In the genomic region with DNA sequence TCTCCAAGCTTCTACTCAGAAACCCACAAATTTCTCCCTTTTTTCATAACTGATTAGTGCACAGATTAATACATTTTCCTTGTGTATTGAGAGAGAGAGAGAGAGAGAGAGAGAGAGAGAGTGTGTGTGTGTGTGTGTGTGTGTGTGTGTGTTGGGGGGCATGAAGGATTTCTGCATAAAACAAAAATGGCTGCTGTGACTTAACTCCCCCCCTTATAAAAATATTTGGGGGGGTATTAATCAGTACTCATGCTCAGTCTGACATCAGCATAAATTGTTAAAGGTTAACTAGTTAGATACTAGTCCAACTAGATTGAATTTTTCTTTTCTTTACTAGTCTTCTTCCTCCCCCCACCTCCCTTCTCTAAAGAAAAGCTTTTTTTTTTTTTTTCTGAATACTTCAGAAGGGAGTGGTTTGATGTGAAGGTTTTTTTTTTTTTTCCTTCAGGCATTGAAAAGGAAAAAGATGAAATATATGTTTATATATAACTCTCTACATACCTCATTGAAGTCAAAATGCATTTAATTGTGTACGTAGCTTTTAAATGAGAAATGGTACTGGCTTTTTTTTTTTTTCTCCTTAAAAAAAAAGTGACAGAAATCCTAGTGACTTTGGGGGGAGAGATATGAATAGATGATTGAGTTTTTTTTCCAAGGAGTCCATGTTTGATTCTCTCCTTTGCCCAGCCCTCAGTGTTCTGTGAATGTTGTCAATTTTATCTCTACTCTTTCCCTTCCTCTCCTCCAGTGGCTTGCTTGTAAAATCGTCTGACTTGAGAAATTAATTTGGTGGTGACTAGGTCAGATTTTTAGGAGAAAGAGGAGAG, we compare ENCODE assay signal across 9 mouse cellular contexts. TPM values are rescaled to one million over a fixed set of nuclear protein-coding genes. Genes with fewer than 3 reads are reported as not detected.
DNase-seq lines count a peak whose midpoint lies in the region; ATAC-seq and TF ChIP-seq lines count a peak whose summit lies in the region.
"Had no signal": no experiment of that assay in that cellular context is flagged by ENCODE, and none has a peak within 500 bp of the region (broad histone marks: within the 10 kb centered on the region; RNA-seq: fewer than 3 reads in every experiment).

No protein-coding gene starts in this region.

- H3K27me3 ChIP-seq in heart, embryonic 13.5 days (replicated peaks) = no peaks in the 10 kb centered on the region
- H3K27me3 ChIP-seq in MEL (ENCODE audit: control insufficient read depth in 1 of 2, insufficient read depth in 2 of 2, low read length in 2 of 2) = no peaks in the 10 kb centered on the region
- no peaks in the 10 kb centered on the region for H3K27me3 ChIP-seq in hindbrain, embryonic 14.5 days (ENCODE audit: control insufficient read depth, insufficient read depth, low read length)
- no peaks in the 10 kb centered on the region for H3K27me3 ChIP-seq in midbrain, embryonic 13.5 days

- TF ChIP-seq POLR2A in MEL (IDR thresholded peaks at IDR 0.05; ENCODE audit: control insufficient read depth in 1 of 2, insufficient read depth in 1 of 2, low read depth in 1 of 2, low read length in 2 of 2, poor library complexity in 1 of 2) = no peak

- no peak for TF ChIP-seq EP300 in MEL (IDR thresholded peaks at IDR 0.05; ENCODE audit: low read depth in 1 of 2, low read length in 2 of 2)

- no peak for ATAC-seq in heart, embryonic 13.5 days (ENCODE audit: extremely low read depth, insufficient number of reproducible peaks, low FRiP score, low TSS enrichment)
- ATAC-seq in hindbrain, embryonic 14.5 days (ENCODE audit: low FRiP score) = no peak
- ATAC-seq in midbrain, embryonic 13.5 days = no peak

- no peak for TF ChIP-seq CTCF in MEL (IDR thresholded peaks at IDR 0.05 in 2 of 3, conservative IDR thresholded peaks at IDR 0.05 in 1 of 3; ENCODE audit: control insufficient read depth in 1 of 3, insufficient read depth in 1 of 3, low read depth in 2 of 3, low read length in 3 of 3, poor library complexity in 1 of 3, severe bottlenecking in 1 of 3)

- no peaks in the 10 kb centered on the region for H3K9me3 ChIP-seq in heart, embryonic 13.5 days
- H3K9me3 ChIP-seq in MEL (replicated peaks; ENCODE audit: insufficient read depth, low read length) = no peaks in the 10 kb centered on the region
- H3K9me3 ChIP-seq in hindbrain, embryonic 14.5 days (ENCODE audit: control insufficient read depth, low read length) = no peaks in the 10 kb centered on the region
- no peaks in the 10 kb centered on the region for H3K9me3 ChIP-seq in midbrain, embryonic 13.5 days

- peaks cover 18% of the 10 kb centered on the region for H3K36me3 ChIP-seq in heart, embryonic 13.5 days
- H3K36me3 ChIP-seq in MEL (ENCODE audit: control insufficient read depth in 1 of 2, insufficient read depth in 2 of 2, low read length in 2 of 2) = peaks cover 0 to 26% of the 10 kb centered on the region in 2 experiments; a peak in 2 of 4 replicates
- H3K36me3 ChIP-seq in hindbrain, embryonic 14.5 days (replicated peaks; ENCODE audit: control insufficient read depth, insufficient read depth) = no peaks in the 10 kb centered on the region; the same call in 1 of the 2 replicates
- peaks cover 9% of the 10 kb centered on the region; the same call in 1 of the 2 replicates for H3K36me3 ChIP-seq in midbrain, embryonic 13.5 days

- 36% methylated on average over 2 of the region's 2 CpGs for WGBS in heart, embryonic 13.5 days
- 17% methylated on average over 2 of the region's 2 CpGs for WGBS in hindbrain, embryonic 14.5 days
- 23% methylated on average over 2 of the region's 2 CpGs for WGBS in midbrain, embryonic 13.5 days

- no peak for DNase-seq in heart, adult 18-20 months
- DNase-seq in MEL (ENCODE audit: low read depth, low spot score) = peak; percentile 55
- no peak for DNase-seq in hindbrain, embryonic 14.5 days (ENCODE audit: low spot score)
- DNase-seq in right cerebral cortex, postnatal 4 days = no peak
- no peak for DNase-seq in layer of hippocampus, adult 8-10 months (ENCODE audit: low spot score in 2 of 2)
- DNase-seq in cerebellum, postnatal 10 days = no peak
- DNase-seq: cerebellum, adult 9-11 months had no signal

- TF ChIP-seq RAD21 in MEL (IDR thresholded peaks at IDR 0.05; ENCODE audit: low read depth, low read length) = no peak

- peak overlapping the region; percentile 99 for H3K9ac ChIP-seq in heart, embryonic 13.5 days
- peak overlapping the region; percentile 50 for H3K9ac ChIP-seq in MEL (ENCODE audit: control insufficient read depth, low read depth, low read length, poor library complexity, severe bottlenecking)
- peak overlapping the region; percentile 100 for H3K9ac ChIP-seq in hindbrain, embryonic 14.5 days
- peak overlapping the region; percentile 99 for H3K9ac ChIP-seq in midbrain, embryonic 13.5 days (replicated peaks)

- peak overlapping the region; percentile 87 for H3K4me2 ChIP-seq in heart, embryonic 13.5 days
- peak overlapping the region; percentile 97 for H3K4me2 ChIP-seq in hindbrain, embryonic 14.5 days (replicated peaks)
- H3K4me2 ChIP-seq in midbrain, embryonic 13.5 days (replicated peaks) = peak overlapping the region; percentile 96

- H3K27ac ChIP-seq in heart, embryonic 13.5 days (replicated peaks) = peak overlapping the region; percentile 97
- H3K27ac ChIP-seq in MEL (ENCODE audit: control insufficient read depth, low read depth, low read length) = peak overlapping the region; percentile 67
- peak overlapping the region; percentile 100 for H3K27ac ChIP-seq in hindbrain, embryonic 14.5 days
- peak overlapping the region; percentile 100 for H3K27ac ChIP-seq in midbrain, embryonic 13.5 days

- peak overlapping the region; percentile 90 for H3K4me3 ChIP-seq in heart, embryonic 13.5 days
- peak overlapping the region; percentile 23 to 63 for H3K4me3 ChIP-seq in MEL (ENCODE audit: control insufficient read depth in 1 of 2, insufficient read depth in 1 of 2, low read depth in 2 of 2, low read length in 2 of 2)
- H3K4me3 ChIP-seq in hindbrain, embryonic 14.5 days (replicated peaks; ENCODE audit: low read length) = peak overlapping the region; percentile 100
- H3K4me3 ChIP-seq in midbrain, embryonic 13.5 days (replicated peaks) = peak overlapping the region; percentile 95

- H3K4me1 ChIP-seq in heart, embryonic 13.5 days = peaks cover 63% of the 10 kb centered on the region
- peaks cover 13 to 40% of the 10 kb centered on the region in 2 experiments for H3K4me1 ChIP-seq in MEL (ENCODE audit: control insufficient read depth in 1 of 2, insufficient read depth in 2 of 2, low read length in 2 of 2)
- peaks cover 36% of the 10 kb centered on the region for H3K4me1 ChIP-seq in hindbrain, embryonic 14.5 days (replicated peaks; ENCODE audit: control insufficient read depth, insufficient read depth, low read length)
- peaks cover 54% of the 10 kb centered on the region for H3K4me1 ChIP-seq in midbrain, embryonic 13.5 days (replicated peaks)

- peaks cover 16% of the 10 kb centered on the region for H3K79me2 ChIP-seq in MEL (ENCODE audit: control insufficient read depth, insufficient read depth, low read length, poor library complexity)

RNA-seq across cellular contexts. Expression of a gene that starts 1.0 kb away (rescaled TPM):
- 18.0 and 18.8 TPM in 2 replicates for polyA plus RNA-seq in heart, embryonic 13.5 days (2015; fragmentation: Nextera tagmentation; extraction: Ambion mirVana)
- total RNA-seq in heart, adult 18-20 months (2021) = 10 to 100 TPM; 16.2 to 26.3 TPM
- 37.3 and 65.8 TPM in 2 replicates for total RNA-seq in MEL (2012; rRNA removed)
- 10 to 100 TPM in 1 of 2 experiments, not detected in 1; 84.9 TPM for polyA plus RNA-seq in MEL (2012; ENCODE audit: insufficient read depth in 1 of 2, insufficient read length in 2 of 2, low read depth in 1 of 2, low replicate concordance in 2 of 2, missing spikeins in 1 of 2)
- polyA plus RNA-seq in hindbrain, embryonic 14.5 days (2014; fragmentation: Nextera tagmentation; extraction: Ambion mirVana) = 67.5 and 76.6 TPM in 2 replicates
- polyA plus RNA-seq in midbrain, embryonic 13.5 days (2015; fragmentation: Nextera tagmentation; extraction: Ambion mirVana) = 83.5 and 91.9 TPM in 2 replicates
- 100 to 1,000 TPM; 435 to 510 (median 495) TPM for total RNA-seq in layer of hippocampus, adult 8-10 months (2022)

RNA-seq across cellular contexts. Expression of a gene that starts 25.1 kb away (rescaled TPM):
- polyA plus RNA-seq in heart, embryonic 13.5 days (2015; fragmentation: Nextera tagmentation; extraction: Ambion mirVana) = 135 and 139 TPM in 2 replicates
- 100 to 1,000 TPM; 112 to 118 TPM for total RNA-seq in heart, adult 18-20 months (2021)
- total RNA-seq in MEL (2012; rRNA removed) = 190 and 191 TPM in 2 replicates
- 100 to 1,000 TPM in 1 of 2 experiments, not detected in 1; 173 TPM for polyA plus RNA-seq in MEL (2012; ENCODE audit: insufficient read depth in 1 of 2, insufficient read length in 2 of 2, low read depth in 1 of 2, low replicate concordance in 2 of 2, missing spikeins in 1 of 2)
- 117 and 130 TPM in 2 replicates for polyA plus RNA-seq in hindbrain, embryonic 14.5 days (2014; fragmentation: Nextera tagmentation; extraction: Ambion mirVana)
- polyA plus RNA-seq in midbrain, embryonic 13.5 days (2015; fragmentation: Nextera tagmentation; extraction: Ambion mirVana) = 92.2 and 105 TPM in 2 replicates
- 100 to 1,000 TPM; 101 to 126 (median 111) TPM for total RNA-seq in layer of hippocampus, adult 8-10 months (2022)

RNA-seq across cellular contexts. Expression of a gene that starts 25.2 kb away (rescaled TPM):
- polyA plus RNA-seq in heart, embryonic 13.5 days (2015; fragmentation: Nextera tagmentation; extraction: Ambion mirVana) = 21.2 and 21.5 TPM in 2 replicates
- 10 to 100 TPM; 30.2 to 32.2 TPM for total RNA-seq in heart, adult 18-20 months (2021)
- 26.8 and 39.6 TPM in 2 replicates for total RNA-seq in MEL (2012; rRNA removed)
- 10 to 100 TPM in 1 of 2 experiments, not detected in 1; 21.3 TPM for polyA plus RNA-seq in MEL (2012; ENCODE audit: insufficient read depth in 1 of 2, insufficient read length in 2 of 2, low read depth in 1 of 2, low replicate concordance in 2 of 2, missing spikeins in 1 of 2)
- 23.9 and 26.7 TPM in 2 replicates for polyA plus RNA-seq in hindbrain, embryonic 14.5 days (2014; fragmentation: Nextera tagmentation; extraction: Ambion mirVana)
- 41.8 and 47.7 TPM in 2 replicates for polyA plus RNA-seq in midbrain, embryonic 13.5 days (2015; fragmentation: Nextera tagmentation; extraction: Ambion mirVana)
- 10 to 100 TPM; 37.5 to 51.2 (median 46.5) TPM for total RNA-seq in layer of hippocampus, adult 8-10 months (2022)

RNA-seq across cellular contexts. Expression of a gene that starts 27.8 kb away (rescaled TPM):
- 40.0 and 40.5 TPM in 2 replicates for polyA plus RNA-seq in heart, embryonic 13.5 days (2015; fragmentation: Nextera tagmentation; extraction: Ambion mirVana)
- total RNA-seq in heart, adult 18-20 months (2021) = 10 to 100 TPM; 10.3 to 14.3 TPM
- 0.39 TPM in 2 replicates for total RNA-seq in MEL (2012; rRNA removed)
- polyA plus RNA-seq in MEL (2012; ENCODE audit: insufficient read depth in 1 of 2, insufficient read length in 2 of 2, low read depth in 1 of 2, low replicate concordance in 2 of 2, missing spikeins in 1 of 2) = under 1 TPM in 1 of 2 experiments, not detected in 1; 0.45 TPM
- 5.4 and 7.7 TPM in 2 replicates for polyA plus RNA-seq in hindbrain, embryonic 14.5 days (2014; fragmentation: Nextera tagmentation; extraction: Ambion mirVana)
- polyA plus RNA-seq in midbrain, embryonic 13.5 days (2015; fragmentation: Nextera tagmentation; extraction: Ambion mirVana) = 4.9 and 7.0 TPM in 2 replicates
- 1 to 10 TPM; 2.2 to 2.8 (median 2.5) TPM for total RNA-seq in layer of hippocampus, adult 8-10 months (2022)

RNA-seq across cellular contexts. Expression of a gene that starts 29.9 kb away (rescaled TPM):
- 6.2 and 8.3 TPM in 2 replicates for polyA plus RNA-seq in heart, embryonic 13.5 days (2015; fragmentation: Nextera tagmentation; extraction: Ambion mirVana)
- under 1 TPM; 0.41 to 0.57 TPM for total RNA-seq in heart, adult 18-20 months (2021)
- 6.4 and 11.5 TPM in 2 replicates for total RNA-seq in MEL (2012; rRNA removed)
- 10 to 100 TPM in 1 of 2 experiments, not detected in 1; 12.4 TPM for polyA plus RNA-seq in MEL (2012; ENCODE audit: insufficient read depth in 1 of 2, insufficient read length in 2 of 2, low read depth in 1 of 2, low replicate concordance in 2 of 2, missing spikeins in 1 of 2)
- 224 and 231 TPM in 2 replicates for polyA plus RNA-seq in hindbrain, embryonic 14.5 days (2014; fragmentation: Nextera tagmentation; extraction: Ambion mirVana)
- polyA plus RNA-seq in midbrain, embryonic 13.5 days (2015; fragmentation: Nextera tagmentation; extraction: Ambion mirVana) = 146 and 155 TPM in 2 replicates
- total RNA-seq in layer of hippocampus, adult 8-10 months (2022) = 100 to 1,000 TPM; 119 to 129 (median 121) TPM

Comparison
In these comparisons a context has a peak if more than half of its experiments do, and no peak if none do; other contexts are left out.
1. H3K4me3 ChIP-seq: peak in every context shown above with its lines; median percentile 100 in hindbrain, embryonic 14.5 days; 95 in midbrain, embryonic 13.5 days; 90 in heart, embryonic 13.5 days; 43 in MEL.
2. H3K9ac ChIP-seq: peak in every context shown above with its lines; median percentile 100 in hindbrain, embryonic 14.5 days; 99 in heart, embryonic 13.5 days; 99 in midbrain, embryonic 13.5 days; 50 in MEL.